Mouse (Mus musculus): Measurements from ENCODE around the gene Fbln5. TPM values are rescaled to one million over a fixed set of nuclear protein-coding genes. Genes with fewer than 3 reads are reported as not detected.
A peak's percentile ranks its signal among the peaks of the same experiment; 100 is the strongest.

The Fbln5 gene
- polyA plus RNA-seq, 1 experiment from 2014 or later, result 1.5 TPM

DNA sequence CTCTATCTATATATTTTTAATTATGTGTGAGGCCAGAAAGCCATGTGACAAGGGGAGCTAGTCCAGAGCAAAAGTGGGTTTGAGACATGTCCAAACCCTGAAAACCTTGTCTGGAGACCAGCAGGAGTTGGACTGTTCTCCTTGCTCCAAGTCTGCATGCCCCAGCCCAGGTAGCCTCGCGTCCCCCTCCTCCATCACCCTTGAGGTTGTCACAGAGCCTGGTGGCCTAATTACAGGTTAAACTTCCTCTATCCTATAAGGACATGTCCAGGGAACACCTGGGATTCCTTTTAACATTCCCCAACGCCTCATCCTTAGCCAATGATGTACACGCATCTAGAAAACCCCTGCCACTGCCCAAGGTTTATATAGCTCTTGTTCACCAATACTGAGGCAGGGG is 4.3 kb upstream of the Fbln5 start:
- WGBS (ENCODE audit: missing documents), result 95% methylated on average over 4 of the region's 4 CpGs
- Histone ChIP-seq H3K36me3 (ENCODE audit: inconsistent target) (no peaks in the 10 kb centered on the region), H3K4me3 (ENCODE audit: inconsistent target) (no peak overlapping the region), H3K27ac (no peak overlapping the region), H3K79me2 (ENCODE audit: inconsistent target) (no peaks in the 10 kb centered on the region)

DNA sequence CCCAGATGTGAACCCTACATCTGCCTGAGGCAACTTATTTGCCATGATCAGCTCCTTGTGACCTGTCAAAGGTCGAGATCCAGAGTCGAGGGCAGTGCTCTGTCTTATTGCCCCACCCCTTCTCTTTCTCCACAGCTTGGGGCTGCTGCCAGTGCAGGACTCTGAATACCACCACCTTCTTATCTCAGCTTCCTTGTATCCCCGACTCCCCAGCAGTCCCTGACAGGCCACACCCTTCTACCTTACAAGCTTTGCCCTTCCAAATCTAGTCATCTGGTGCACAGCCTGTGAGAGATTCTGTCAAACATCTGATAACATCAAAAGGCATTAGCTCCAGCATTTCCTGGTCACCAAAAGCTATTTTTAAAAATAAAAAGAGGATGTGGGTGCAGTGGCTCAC is 2.7 kb upstream of the Fbln5 start:
- H3K36me3 ChIP-seq (ENCODE audit: inconsistent target), result no peaks in the 10 kb centered on the region
- no peaks in the 10 kb centered on the region for H3K79me2 ChIP-seq (ENCODE audit: inconsistent target)
- 0% methylated on average over 3 of the region's 3 CpGs for WGBS (ENCODE audit: missing documents)
- H3K27ac ChIP-seq, result no peak overlapping the region
- no peak overlapping the region for H3K4me3 ChIP-seq (ENCODE audit: inconsistent target)

DNA sequence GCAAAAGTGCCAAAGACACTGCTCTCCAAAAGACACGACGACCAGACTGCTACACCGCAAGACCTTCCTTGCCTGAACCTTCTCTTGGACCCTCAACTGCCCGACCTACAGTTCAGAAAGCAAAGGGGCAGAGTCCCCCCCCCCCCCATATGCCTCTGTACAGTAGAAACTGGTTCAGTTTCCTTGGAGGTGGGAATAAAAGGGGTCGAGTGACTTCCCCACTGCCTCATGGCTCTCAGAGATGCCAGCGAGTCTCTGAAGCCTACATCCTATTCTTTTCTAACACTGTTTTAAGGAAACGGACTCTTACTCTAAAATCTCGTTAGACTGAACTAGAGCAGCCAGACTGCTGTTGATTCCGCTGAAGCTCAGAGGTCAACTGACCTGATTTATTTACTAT is 715 bp upstream of the Fbln5 start:
- WGBS (ENCODE audit: missing documents), result 48% methylated on average over 9 of the region's 9 CpGs
- H3K4me3 ChIP-seq (ENCODE audit: inconsistent target), result peak overlapping the region; percentile 23; the same call in 1 of the 2 replicates
- no peaks in the 10 kb centered on the region for H3K36me3 ChIP-seq (ENCODE audit: inconsistent target)
- H3K79me2 ChIP-seq (ENCODE audit: inconsistent target), result no peaks in the 10 kb centered on the region
- no peak overlapping the region for H3K27ac ChIP-seq

GRCm38 (mm10) chr12:101818246-101818607 is 628 bp downstream of the Fbln5 start:
- WGBS (ENCODE audit: missing documents), result 28% methylated on average over 11 of the region's 11 CpGs
- Histone ChIP-seq H3K36me3 (ENCODE audit: inconsistent target) (no peaks in the 10 kb centered on the region), H3K4me3 (ENCODE audit: inconsistent target) (peak overlapping the region; percentile 14; the same call in 1 of the 2 replicates), H3K27ac (no peak overlapping the region), H3K79me2 (ENCODE audit: inconsistent target) (no peaks in the 10 kb centered on the region)

DNA sequence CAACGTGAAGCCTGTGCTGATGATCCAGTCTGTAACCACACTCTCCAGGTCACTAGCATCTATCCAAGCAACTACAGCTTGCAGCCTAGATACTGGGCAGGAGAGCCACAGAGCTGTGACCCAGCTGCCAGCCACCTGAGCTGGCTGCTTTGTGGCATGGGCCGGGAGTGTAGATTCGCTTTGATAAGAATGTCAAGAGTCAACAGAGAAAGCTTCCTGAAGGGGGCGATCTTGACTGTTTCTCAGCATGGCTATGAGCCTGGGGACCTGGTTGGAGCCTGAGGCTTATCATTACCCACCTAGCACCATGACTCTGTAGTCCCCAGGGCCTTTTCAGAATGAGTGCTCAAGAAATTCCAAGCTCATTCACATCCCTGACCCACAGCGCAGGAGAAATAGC is 2.0 kb downstream of the Fbln5 start:
- Histone ChIP-seq H3K36me3 (ENCODE audit: inconsistent target) (no peaks in the 10 kb centered on the region), H3K27ac (no peak overlapping the region), H3K79me2 (ENCODE audit: inconsistent target) (no peaks in the 10 kb centered on the region), H3K4me3 (ENCODE audit: inconsistent target) (no peak overlapping the region)
- whole genome bisulfite sequencing (ENCODE audit: missing documents), result 50% methylated on average over 5 of the region's 5 CpGs

DNA sequence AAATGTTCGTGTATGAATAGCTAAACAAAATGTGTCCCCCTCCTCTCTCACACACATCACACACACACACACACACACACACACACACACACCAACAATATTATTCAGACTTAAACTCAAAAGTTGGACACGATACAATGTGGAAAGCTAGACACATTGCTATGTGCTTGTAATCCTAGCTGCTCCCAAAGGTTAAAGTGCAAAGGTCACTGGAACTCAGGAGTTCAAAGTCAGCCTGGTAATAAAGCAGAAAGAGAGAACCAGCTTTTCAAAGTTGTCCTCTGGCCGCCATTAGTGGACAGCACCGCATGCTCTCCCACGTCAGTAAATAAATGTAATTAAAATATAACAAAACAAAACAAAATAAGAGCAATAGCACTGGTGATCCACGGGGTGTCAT is 3.1 kb downstream of the Fbln5 start:
- H3K79me2 ChIP-seq (ENCODE audit: inconsistent target), result no peaks in the 10 kb centered on the region
- no peaks in the 10 kb centered on the region for H3K36me3 ChIP-seq (ENCODE audit: inconsistent target)
- no peak overlapping the region for H3K4me3 ChIP-seq (ENCODE audit: inconsistent target)
- 94% methylated on average over 6 of the region's 6 CpGs for WGBS (ENCODE audit: missing documents)
- no peak overlapping the region for H3K27ac ChIP-seq

DNA sequence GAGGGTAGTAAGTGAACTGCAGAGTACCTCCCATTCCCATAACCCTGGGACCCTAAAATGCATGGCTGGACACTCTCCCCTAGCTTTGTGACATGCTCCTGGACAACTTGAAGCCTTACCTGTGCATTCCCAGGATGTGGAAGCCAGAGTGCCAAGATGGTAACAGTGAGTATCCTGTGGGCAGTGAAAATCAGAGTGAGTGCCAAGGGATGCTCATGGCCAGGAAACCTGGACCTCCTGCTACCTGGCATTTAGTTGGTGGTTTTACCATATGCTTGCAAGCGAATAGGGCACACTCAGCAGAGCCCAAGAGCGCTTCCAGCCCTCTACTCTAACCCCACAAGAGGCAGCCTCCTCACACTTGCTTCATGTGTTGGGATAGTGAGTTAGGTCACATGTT is 4.4 kb downstream of the Fbln5 start:
- WGBS (ENCODE audit: missing documents), result 100% methylated on average over 2 of the region's 2 CpGs
- Histone ChIP-seq H3K27ac (no peak overlapping the region), H3K36me3 (ENCODE audit: inconsistent target) (no peaks in the 10 kb centered on the region), H3K4me3 (ENCODE audit: inconsistent target) (no peak overlapping the region), H3K79me2 (ENCODE audit: inconsistent target) (no peaks in the 10 kb centered on the region)

DNA sequence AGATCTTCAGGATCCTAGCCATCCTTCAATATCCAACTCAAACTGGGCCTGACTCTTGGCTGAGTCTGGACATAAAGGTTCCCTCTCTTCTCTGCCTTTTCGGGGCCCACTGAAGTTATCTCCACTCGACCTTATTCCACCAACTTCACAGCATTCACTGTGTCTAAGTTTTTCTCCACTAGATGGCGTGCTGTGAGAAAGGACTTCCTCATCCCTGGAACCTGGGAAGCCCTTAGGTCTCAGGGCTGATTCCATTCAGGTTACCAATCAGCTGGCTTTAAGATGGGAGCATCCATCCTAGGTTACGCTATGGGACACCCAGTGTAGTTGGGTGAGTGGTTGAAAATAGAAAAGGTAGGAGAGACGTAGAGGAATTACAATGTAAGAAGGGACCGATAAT is 7.7 kb downstream of the Fbln5 start:
- H3K36me3 ChIP-seq (ENCODE audit: inconsistent target), result no peaks in the 10 kb centered on the region
- no peak overlapping the region for H3K4me3 ChIP-seq (ENCODE audit: inconsistent target)
- 64% methylated on average over 6 of the region's 6 CpGs for WGBS (ENCODE audit: missing documents)
- no peak overlapping the region for H3K27ac ChIP-seq
- H3K79me2 ChIP-seq (ENCODE audit: inconsistent target), result no peaks in the 10 kb centered on the region

DNA sequence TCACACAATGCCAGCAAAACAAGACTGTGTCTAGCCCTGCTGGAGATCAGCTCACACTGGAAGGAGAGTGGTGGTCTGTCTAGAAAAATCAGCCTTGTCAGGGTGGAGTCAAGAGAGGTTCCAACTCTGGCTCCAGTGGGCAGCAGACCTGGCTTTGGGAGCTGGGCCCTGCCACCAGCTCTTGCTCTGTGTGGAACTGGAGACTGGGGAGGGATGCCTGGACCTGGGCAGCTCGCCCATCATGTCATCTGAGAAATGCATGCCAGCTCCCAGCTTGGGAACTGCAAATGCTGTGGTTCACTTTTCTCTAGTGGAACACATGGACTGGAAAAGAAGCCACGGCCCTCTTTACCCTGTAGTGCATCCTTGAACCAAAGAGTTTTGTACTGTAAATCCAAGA is 8.3 kb downstream of the Fbln5 start:
- Histone ChIP-seq H3K79me2 (ENCODE audit: inconsistent target) (no peaks in the 10 kb centered on the region), H3K4me3 (ENCODE audit: inconsistent target) (no peak overlapping the region), H3K27ac (no peak overlapping the region), H3K36me3 (ENCODE audit: inconsistent target) (no peaks in the 10 kb centered on the region)
- 74% methylated on average over 2 of the region's 2 CpGs for WGBS (ENCODE audit: missing documents)

- H3K79me2 ChIP-seq (ENCODE audit: inconsistent target), result no peaks in the 10 kb centered on the region
- no peak overlapping the region for H3K27ac ChIP-seq
- WGBS (ENCODE audit: missing documents), result 50% methylated on average over 2 of the region's 2 CpGs
Observed at GRCm38 (mm10) chr12:101807400-101807799, 11.5 kb downstream of the Fbln5 start.

GRCm38 (mm10) chr12:101802445-101802844 is 16.4 kb downstream of the Fbln5 start:
- Histone ChIP-seq H3K79me2 (ENCODE audit: inconsistent target) (no peaks in the 10 kb centered on the region), H3K27ac (no peak overlapping the region), H3K4me3 (ENCODE audit: inconsistent target) (no peak overlapping the region), H3K36me3 (ENCODE audit: inconsistent target) (no peaks in the 10 kb centered on the region)
- 7% methylated on average over 3 of the region's 3 CpGs for WGBS (ENCODE audit: missing documents)

More at GRCm38 (mm10) chr12:101807400-101807799, 11.5 kb downstream of the Fbln5 start:
- Histone ChIP-seq H3K4me3 (ENCODE audit: inconsistent target) (no peak overlapping the region), H3K36me3 (ENCODE audit: inconsistent target) (no peaks in the 10 kb centered on the region)

DNA sequence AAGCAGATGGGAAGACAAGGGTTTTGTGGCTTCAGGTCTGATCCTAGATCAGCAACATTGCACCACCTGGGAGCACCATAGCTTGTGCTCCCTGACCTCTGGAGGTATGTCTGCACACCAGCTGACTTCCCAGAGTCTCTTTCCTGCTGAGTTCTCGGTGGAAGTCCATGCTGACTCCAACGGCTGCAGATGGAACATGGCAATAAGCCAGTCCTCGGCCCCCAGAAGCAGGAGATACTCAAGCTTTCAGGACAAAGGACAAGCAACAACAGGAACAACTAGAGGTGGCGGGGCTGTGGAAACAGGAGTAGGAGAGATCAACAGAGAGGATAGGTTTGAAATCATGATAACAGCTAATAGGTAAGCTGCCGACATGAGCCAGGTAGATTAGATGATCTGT is 17.1 kb downstream of the Fbln5 start:
- H3K4me3 ChIP-seq (ENCODE audit: inconsistent target), result no peak overlapping the region
- WGBS (ENCODE audit: missing documents), result 83% methylated on average over 5 of the region's 5 CpGs
- H3K27ac ChIP-seq, result no peak overlapping the region
- no peaks in the 10 kb centered on the region for H3K36me3 ChIP-seq (ENCODE audit: inconsistent target)
- H3K79me2 ChIP-seq (ENCODE audit: inconsistent target), result no peaks in the 10 kb centered on the region

- H3K36me3 ChIP-seq (ENCODE audit: inconsistent target), result no peaks in the 10 kb centered on the region
- no peak overlapping the region for H3K4me3 ChIP-seq (ENCODE audit: inconsistent target)
- H3K79me2 ChIP-seq (ENCODE audit: inconsistent target), result no peaks in the 10 kb centered on the region
- WGBS (ENCODE audit: missing documents), result 73% methylated on average over 3 of the region's 3 CpGs
- no peak overlapping the region for H3K27ac ChIP-seq
Observed at GRCm38 (mm10) chr12:101801051-101801450, 17.8 kb downstream of the Fbln5 start.

DNA sequence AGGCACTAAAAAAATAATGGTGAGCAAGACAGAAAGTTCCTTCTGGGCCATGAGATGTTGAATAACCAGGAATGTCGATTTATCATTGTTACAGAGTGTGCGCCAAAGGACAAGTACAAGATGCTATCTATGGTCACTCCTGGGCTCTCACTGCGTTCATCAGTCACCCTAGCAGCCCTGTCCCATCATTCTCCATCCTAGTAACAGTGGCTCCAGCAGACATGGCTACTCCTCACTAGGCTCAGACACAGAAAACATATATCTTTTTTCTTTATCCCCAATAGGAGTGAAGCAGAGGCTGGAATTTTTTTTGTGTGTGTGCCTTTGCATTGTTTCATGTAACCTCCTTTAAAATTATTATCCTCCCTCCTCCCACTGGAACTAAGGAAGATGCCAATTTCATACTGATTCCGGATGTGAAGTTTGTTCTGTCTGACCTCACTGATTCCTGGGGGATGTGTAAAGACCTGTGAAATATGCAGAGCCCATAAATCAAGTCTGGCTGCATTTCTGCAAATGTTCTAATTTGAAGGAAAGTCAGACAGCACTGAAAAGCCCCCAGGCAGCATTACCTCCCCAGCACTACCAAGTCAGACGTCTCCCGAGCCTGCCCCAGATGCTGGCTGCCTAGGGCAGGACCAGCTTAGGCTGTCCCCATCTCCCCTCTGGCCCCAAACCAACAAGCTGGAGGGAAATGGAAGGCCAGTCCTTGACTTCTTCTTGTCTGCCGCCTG is 20.5 kb downstream of the Fbln5 start:
- Histone ChIP-seq H3K27ac (no peak overlapping the region), H3K79me2 (ENCODE audit: inconsistent target) (no peaks in the 10 kb centered on the region), H3K36me3 (ENCODE audit: inconsistent target) (no peaks in the 10 kb centered on the region), H3K4me3 (ENCODE audit: inconsistent target) (no peak overlapping the region)
- 87% methylated on average over 7 of the region's 7 CpGs for WGBS (ENCODE audit: missing documents)

- no peak overlapping the region for H3K4me3 ChIP-seq (ENCODE audit: inconsistent target)
- no peaks in the 10 kb centered on the region for H3K79me2 ChIP-seq (ENCODE audit: inconsistent target)
- no peak overlapping the region for H3K27ac ChIP-seq
- WGBS (ENCODE audit: missing documents), result 90% methylated on average over 3 of the region's 3 CpGs
- no peaks in the 10 kb centered on the region for H3K36me3 ChIP-seq (ENCODE audit: inconsistent target)
Observed at GRCm38 (mm10) chr12:101794458-101794857, 24.4 kb downstream of the Fbln5 start.

- H3K4me3 ChIP-seq (ENCODE audit: inconsistent target), result no peak overlapping the region
- WGBS (ENCODE audit: missing documents), result 97% methylated on average over 5 of the region's 5 CpGs
- H3K36me3 ChIP-seq (ENCODE audit: inconsistent target), result no peaks in the 10 kb centered on the region
- no peak overlapping the region for H3K27ac ChIP-seq
- H3K79me2 ChIP-seq (ENCODE audit: inconsistent target), result no peaks in the 10 kb centered on the region
Observed at GRCm38 (mm10) chr12:101793221-101793621, 25.6 kb downstream of the Fbln5 start.
